Mouse (Mus musculus): ENCODE measurements around the gene Smarcc2.
"Not testable (repeated sequence)": the region's sequence is repeated elsewhere in the genome, so short reads cannot be mapped to it uniquely, and the experiment has no call there.

The Smarcc2 gene

DNA sequence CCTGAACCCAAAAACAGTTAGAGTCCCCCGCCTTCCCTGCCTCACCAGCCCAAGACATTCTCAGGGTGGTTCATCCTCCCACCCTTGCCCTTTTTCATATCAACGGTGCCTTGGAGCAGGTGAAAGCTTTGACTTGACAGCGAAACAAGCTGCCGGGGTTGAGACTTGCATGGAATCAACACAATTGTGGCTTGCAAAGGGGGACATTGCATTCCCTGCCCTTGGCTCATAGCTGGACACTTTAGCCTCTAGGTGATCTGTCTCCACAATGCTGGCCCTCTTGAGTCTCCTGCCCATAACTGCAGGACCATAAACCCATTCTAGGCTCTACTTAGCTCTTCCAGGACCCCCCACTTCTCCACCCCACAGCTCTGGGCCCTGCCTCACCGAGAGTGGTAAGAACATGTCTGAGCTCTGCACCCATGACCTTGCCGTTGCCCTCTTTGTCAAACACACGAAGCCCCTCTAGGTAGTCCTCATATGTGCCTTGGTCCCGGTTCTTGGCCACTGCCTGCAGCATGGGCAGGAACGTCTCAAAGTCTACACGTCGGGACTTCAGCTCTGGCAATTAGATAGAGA is 35.7 kb downstream of the Smarcc2 start:
- DNase-seq, result peak; percentile 95

DNA sequence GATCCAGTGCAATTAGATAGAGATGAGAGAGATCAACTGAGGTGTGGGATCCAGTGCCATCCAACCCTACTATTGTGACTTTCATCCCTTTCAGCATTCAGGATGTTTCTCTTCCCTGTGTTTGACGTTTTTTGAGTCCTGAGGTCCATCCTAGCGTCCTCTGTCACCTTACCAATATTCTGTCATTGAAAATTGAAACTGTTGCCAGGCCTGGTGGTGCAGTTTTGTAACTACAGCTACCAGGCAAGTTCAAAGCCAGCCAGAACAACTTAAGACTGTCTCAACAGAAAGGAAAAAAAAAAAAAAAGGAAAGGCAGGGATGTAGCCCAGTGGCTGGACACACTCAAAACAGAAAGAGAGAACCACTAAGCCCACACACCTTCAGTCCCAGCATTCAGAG is 36.2 kb downstream of the Smarcc2 start:
- no peak for DNase-seq

DNA sequence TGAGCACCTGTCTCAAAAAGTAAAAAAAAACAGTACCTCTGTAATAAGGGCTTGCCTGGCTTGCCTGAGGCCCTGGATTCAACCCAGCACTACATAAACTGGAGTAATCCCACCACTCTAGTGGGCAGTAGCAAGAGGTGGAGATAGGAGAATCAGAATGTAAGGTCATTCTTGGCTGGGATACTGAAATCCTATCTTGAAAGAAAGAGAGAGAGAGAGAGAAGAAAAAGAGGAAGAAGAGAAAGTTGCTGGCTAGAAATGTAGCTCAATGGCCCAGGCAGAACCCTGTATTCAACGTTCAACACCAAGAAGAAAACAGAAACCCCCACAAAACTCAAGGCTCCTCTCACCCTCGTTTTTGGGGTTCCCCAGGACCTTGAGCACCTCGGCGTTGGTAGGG is 36.9 kb downstream of the Smarcc2 start:
- DNase-seq, result no peak

DNA sequence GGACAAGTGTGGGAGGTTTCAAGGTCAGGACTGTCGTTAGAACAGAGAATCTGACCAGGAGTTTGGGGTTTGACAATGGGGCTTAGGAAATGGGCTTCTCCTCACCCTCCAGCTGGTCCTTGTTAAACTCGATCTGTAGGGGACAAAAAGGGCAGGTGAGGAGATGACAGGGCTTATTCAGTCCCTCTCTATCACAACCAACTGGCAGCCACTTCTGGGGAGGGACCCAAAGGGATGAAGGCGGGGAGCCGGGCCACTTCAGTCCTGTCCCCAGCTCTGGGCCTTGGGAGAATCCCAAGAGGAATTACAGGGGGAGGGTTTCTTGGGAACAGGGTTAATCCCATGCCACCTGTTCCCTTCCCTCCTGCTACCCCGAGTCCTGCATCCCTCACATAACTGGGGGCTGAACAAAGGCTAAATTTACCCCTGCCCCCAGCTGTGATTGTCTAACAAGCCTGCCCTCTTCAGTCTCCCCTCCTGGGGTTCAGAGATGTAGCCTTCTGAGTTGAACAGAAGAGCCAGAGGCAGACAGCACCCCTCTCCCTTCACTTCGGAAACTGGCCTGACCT is 37.5 kb downstream of the Smarcc2 start:
- DNase-seq, result peak; percentile 92

DNA sequence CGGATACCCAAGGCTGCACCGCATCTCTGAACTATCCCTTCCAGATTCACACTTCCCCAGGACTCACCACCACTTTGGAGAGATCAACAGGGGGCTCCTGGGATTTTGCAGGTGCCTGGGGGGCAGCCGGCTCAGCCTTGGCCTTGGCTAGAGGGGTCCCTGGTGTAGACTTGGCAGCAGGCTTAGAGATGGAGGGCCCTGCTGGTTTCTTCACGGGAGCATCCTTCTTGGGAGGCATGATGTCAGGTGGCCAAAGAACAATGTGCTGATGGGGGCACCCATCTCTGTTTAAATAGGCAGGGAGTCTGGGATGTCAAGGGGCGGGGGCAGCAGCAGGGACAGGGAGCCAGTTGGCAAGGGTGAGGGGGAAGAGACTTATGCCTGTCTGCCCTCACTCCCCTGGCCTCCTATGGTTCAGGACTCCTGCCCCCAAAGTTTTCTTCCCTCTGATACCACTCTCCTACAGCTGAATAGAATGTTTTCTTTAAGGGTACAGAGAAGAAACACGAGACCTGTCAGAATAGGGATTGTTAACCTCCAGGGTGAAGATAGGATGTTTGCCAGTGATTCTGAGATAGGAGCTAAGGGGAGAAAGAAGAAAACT is 38.2 kb downstream of the Smarcc2 start:
- DNase-seq, result peak; percentile 95

DNA sequence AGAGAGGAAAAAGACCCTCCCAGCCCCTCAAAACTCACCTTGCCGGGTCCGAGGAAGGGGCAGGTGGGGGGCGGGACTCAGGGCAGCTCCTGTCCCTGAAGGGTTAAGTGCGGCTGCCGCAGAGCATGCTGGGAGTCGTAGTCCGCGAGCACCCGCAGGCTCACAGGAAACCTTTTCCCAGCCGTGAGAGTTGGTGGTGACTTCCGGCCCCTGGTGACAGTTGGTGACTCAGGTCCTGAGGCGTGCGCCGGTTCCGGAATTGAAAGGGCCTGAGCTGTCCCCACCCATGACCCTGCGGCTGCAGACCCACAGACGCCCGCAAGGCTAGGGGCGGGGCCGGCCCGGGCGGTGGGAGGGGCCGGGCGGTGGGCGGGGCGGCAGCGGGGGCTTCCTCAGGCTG is 39.5 kb downstream of the Smarcc2 start, which contains the start of gene Myl6b:
Myl6b (minus strand) TSS at position 96 of the 400 bp plus-strand sequence.
- DNase-seq, result peak; percentile 100

DNA sequence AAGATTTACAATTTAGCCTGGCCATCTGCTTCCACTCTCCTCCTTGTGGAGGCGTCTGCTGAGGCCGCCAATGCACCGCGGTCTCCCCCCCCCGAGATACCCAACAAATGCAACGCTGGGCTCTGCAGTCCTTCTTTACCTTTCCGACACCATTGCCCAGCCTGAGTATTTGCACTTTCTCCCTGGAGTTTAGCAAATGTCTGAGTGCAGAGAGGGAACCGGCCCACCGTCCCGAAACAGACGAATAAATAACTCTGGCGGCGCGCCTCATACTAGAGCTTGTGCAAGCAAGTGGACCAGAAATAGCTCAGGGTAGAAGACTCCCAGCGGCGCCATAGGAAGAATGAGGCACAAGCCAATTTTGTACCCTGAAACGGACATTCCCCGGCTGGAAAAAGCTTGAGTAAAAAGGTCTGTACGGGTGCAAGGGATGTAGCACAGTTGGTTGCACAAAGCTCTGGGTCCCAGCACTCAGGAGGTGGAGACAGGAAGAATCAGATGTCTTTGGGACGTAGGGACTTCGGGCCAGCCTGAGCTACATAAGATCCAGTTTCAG is 40.1 kb downstream of the Smarcc2 start:
- DNase-seq, result peak; percentile 98

DNA sequence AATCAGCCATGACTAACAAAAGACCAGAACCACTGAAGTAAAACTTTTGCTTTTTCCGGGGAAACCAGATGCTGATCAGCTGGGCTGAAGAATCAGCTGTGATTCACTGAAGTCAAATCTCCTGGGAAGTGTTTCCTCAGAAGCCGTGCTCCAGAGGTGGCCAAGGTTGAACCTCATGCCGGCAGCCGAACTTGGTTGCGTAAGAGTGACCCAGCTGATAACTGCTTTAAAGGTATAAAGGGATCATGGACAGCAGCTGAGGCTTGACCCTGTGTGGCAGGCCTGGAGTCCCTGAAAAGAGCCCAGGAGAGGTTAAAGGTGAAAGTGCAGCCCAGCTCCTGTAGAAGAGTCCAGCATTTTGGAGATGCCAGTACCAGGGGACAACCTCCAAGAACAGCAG is 43.3 kb downstream of the Smarcc2 start:
- peak; percentile 97 for DNase-seq

DNA sequence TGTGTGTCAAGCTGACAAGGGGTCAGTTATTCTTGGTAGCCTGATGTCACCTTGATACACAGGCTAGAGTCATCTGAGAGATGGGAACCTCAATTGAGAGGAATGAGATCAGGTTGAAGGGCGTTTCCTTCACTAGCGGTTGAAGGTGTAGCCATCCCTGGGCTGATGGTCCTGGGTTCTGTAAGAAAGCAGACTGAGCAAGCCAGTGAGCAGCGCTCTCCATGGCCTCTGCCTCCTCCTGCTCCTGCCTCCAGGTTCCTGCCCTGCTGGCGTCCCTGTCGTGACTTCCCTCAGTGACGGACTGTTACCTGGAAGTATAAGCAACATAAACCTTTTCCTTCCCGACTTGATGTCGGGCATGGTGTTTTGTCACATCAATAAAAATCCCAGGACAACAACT is 44.5 kb downstream of the Smarcc2 start:
- DNase-seq, result peak; percentile 90

DNA sequence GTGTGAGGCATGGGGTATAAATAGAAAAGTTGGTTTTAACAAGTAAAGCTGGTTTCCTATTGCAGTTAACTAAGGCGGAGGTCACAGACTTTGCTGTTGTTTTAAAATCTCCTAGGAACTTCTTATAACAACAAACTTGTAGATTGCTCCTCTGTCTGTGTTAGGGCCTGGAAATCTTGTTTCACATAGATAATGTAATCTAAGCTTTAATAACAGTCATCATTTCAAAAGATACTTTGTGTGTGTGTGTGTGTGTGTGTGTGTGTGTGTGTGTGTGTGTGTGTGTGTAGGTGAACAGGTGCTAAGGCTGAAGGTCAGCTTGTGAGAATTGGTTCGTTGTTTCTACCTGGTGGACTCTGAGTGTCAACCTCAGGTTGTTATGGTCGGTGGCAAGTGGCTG is 45.0 kb downstream of the Smarcc2 start:
- no peak for DNase-seq

DNA sequence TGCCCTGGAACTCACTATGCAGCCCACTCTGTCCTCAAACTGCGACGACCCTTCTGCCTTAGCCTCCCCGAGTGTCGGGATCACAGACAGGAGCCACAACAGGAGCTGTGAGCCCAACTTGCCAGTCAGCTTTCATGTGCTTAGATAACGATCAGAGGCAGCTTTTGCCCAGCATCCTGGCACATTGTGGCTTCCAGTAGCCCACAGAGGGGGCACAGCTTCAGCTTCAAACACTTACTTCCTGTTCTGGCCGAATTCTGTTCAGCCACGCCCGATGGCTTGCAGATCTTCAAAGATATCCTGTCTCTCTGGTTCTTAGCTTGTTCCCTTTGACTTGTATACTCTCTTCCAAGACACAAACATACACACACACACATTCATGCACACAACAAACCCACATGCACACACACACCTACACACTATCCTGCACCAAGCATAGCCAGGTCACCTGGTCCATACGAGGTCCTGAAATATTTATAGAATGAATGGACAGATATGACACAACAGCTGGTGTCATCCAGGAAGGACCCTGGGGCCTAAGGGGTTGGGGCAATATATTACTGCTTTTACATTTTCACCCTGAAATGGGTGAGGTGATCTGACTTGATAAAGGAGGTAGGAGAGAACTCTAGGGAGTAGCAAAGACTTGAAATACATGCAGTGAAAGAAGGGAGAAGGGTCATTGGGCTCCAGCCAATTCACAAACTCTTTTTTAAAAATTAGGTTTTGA is 45.8 kb downstream of the Smarcc2 start:
- DNase-seq, result no peak

DNA sequence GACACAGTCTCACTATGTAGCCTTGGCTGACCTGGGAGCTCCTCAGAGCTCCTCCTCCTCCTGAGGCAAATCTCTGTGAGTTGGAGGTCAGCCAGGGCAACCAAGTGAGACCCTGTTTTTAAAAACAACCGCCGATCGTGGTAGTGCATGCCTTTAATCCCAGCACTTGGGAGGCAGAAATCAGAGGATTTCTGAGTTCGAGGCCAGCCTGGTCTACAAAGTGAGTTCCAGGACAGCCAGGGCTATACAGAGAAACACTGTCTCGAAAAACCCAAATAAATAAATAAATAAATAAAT is 46.3 kb downstream of the Smarcc2 start:
- DNase-seq, result not testable (repeated sequence)

DNA sequence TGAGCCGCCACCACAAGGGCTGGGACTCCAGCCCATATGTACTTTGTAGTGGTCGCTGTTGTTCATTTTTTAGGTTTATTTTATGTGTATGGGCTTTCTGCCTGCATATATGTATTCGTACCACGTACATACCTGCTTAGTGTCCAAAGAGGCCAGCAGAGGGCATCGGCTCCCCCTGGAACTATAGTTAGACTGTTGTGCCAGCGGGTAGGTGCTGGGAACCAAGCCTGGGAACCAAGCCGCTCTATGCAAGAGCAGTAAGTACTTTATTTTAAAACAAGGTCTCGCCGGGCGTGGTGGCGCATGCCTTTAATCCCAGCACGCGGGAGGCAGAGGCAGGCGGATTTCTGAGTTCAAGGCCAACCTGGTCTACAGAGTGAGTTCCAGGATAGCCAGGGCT is 46.9 kb downstream of the Smarcc2 start:
- peak; percentile 87 for DNase-seq

DNA sequence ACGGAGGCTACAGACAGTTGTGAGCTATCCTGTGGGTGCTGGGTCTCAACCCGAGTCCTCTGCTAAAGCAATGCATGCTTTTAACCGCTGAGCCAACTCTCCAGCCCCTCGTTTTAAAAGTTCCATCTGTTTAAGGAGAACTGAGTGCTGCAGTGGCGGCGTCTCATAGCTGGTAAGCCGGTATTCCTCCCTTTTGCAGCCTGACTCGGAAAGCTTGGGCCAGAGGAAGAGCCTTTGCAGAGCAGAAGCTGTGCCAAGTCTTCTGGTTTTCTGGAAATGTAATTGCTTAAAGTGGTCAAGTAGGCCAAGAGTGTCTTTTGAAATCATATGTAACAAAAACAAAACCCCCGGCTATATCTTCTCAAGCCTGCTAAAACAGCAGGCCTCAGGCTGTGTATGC is 49.2 kb downstream of the Smarcc2 start:
- peak; percentile 80 for DNase-seq

DNA sequence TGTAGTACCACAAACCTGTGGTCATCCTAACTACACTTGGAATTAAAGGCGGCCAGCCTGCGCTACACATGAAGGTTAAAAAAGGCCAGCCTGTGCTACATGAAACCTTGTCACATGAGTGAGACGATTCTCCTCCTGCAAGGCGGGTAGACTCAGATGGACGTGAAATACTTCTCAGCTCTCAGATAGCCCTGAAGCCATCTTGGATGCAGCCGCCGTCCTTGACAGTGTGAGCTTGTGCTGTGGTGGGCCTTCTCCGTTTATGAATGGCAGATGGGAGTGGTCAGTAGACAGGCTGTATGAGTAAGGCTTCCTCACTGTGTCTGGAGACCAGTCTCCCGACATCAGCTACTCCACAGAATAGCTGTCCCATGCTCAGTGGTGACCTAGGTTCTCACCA is 50.2 kb downstream of the Smarcc2 start:
- peak; percentile 91 for DNase-seq

DNA sequence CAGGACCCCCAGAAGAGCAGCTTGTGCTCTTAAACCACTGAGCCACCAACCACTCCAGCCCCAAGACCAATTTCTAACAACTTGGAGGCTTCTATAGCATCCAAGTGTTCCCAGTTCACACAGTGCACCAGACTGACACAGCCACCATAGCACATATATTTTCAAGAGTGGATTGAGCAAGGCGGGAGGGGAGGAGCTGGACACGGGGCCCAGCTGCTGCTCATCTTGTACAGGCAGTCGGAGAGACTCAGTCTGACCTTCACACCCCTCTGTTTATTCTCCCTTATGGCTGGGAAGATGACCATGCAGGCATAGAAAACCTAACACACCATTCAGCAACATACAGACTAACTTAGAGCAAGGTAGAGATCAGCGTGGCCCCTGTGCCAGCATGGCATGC is 50.8 kb downstream of the Smarcc2 start:
- DNase-seq, result no peak

DNA sequence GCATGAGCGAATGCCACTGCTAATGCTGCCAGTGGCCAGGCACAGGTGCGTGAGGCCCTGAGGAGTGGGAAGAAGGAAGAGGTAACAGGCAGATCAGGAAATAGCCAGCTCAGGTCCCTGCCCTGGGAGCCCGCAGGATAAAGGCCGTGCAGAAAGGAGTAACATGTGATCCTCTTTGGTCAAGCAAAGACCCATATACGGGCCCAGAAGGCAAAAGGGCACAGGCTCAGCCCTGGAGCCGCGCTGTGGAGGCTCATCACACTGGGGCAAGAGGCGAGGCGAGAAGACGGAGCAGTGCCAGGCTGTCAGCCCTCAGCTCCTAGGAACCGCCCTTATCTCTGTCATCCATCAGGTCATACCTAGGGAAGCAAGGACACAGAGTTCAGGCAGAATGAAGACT is 51.3 kb downstream of the Smarcc2 start:
- peak; percentile 90 for DNase-seq

DNA sequence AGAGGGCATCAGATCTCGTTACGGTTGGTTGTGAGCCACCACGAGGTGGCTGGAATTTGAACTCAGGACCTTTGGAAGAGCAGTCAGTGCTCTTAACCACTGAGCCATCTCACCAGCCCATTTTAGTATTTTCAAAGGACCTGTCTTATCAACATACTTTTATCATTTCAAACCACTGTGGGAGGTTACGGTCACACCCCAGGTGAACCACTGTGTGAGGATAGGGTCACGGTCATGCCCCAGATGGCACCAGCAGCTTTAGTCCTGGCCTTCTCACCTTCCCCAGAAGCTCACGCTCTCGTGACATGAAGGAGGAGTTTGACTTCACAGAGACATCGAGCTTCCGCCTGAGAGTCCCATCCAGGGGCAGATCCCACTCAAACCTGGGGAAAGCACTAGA is 52.1 kb downstream of the Smarcc2 start:
- DNase-seq, result peak; percentile 88

DNA sequence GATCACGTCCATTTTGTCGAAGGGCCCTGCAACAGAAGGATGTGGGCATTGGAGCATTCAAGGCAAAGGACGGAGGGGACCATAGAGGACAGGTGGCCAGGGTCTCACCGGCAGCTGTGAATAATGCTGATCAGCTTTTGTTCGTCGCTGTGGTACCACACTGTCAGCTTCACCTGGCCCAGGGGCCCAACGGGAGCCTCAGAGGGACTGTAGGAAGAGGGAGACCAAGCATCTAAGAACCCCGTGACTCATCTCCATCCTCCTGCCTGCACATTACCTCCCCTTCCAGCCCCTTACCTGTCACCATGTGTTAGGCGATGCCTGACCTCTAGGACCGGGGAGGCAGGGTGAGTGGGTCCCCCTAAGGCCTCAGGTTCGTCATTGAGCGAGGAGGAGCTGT is 52.7 kb downstream of the Smarcc2 start:
- peak; percentile 91 for DNase-seq

DNA sequence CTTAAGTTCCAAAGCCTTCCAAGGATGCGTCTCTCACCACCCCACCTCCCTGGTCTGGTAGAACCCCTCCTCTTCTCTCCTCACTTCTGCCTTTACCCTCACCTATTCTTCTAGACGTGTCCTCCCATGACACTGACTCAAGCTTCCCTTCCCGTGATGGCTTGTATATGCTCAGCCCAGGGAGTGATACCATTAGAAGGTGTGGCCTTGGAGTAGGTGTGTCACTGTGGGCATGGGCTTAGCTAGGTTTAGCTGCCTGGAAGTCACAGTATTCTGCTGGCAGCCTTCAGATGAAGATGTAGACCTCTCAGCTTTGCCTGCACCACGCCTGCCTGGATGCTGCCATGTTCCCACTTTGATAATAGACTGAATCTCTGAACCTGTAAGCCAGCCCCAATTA is 56.0 kb downstream of the Smarcc2 start:
- DNase-seq, result no peak

DNA sequence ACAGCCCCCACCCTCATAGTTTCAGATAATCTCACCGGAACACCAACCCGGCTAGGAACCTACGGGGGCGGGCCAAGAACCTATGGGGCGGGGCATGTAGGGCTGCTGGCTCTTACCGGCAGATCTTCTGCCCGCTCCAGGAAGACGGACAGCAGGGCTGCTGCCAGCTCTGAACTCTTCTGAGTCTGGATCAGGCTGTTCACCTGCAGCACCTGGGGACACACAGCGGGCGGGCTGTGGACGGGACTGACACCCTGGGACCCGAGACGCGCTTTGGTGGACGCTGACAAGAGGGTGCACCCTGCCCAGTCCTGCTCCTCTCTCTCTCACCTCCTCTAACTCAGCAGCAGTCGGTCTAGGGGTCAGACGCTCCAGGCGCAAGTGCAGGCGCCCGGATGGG is 57.0 kb downstream of the Smarcc2 start:
- peak; percentile 93 for DNase-seq

DNA sequence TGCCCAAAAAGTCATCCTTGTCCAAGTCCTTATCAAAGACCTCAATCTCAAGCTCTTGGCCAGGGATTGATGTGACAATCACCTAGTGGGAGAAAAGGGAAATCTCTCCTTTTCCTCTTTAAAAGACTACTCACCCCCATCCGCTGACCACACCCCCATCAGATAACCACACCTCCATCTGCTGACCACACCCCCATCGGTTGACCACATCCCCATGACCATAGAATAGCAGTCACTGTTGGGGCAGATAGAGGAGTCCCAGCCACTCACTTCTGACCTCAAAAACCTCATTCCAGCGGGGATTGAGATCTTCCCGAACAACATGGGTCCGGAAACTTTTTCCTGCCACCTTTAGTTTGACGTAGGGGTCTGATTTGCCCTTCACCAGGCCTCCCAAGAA is 57.6 kb downstream of the Smarcc2 start:
- peak; percentile 87 for DNase-seq

DNA sequence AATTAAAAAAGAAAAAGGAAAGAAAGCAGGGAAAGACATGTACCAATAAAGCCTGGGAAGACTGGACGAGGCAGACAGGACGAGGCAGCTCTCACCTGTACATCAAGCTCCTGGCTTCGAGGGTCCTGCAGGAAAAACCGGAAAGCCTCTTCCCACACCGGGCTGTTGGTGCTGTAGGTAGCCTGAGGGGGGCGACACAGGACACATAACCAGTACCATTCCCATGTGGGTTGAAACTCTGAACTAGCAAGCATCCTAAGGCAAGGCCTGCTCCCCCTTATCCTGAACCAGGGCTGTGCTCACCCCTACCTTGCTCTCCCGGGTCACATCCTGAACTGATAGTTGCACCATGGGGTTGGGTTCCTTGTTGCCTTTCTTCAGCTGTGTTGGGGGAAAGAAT is 59.8 kb downstream of the Smarcc2 start:
- DNase-seq, result peak; percentile 93

DNA sequence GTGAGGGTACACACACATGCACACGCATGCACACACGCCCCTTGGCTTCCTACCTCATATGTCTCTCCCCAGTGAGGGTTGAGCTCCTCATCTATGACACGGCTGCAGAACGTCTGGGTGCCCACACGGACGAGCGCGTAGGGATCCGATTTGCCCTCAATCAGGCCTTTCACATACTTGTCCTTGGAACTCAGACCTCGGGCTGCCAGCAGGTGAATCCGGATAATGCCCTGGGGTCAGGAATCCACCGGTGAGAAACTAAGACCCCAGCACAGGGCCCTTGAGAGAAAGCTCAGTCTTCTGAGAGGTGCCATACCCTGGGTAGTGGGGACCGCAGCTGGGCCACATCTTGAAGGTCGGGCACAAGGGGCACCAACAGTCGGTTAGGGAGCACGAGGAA is 61.5 kb downstream of the Smarcc2 start:
- peak; percentile 92 for DNase-seq
